Mouse (Mus musculus) liver, embryonic 14.5 days (tissue): ENCODE results near the gene Kbtbd8.

Source experiments
- CTCF ChIP-seq: IDR thresholded peaks from 2 replicates; pipeline ENCODE4 v1.5.1; 2016; ENCODE audit warnings: antibody characterized with exemption, low read depth, control low read depth
- EP300 ChIP-seq: IDR thresholded peaks from 2 replicates; pipeline ENCODE4 v1.6.1; 2016; ENCODE audit warnings: antibody characterized with exemption, low read depth

GRCm38 (mm10) chr6:95149931-95150534, 33.0 kb downstream of the Kbtbd8 start:
- TF ChIP-seq CTCF (no peak), EP300 (no peak)
